Mouse (Mus musculus) CD8-positive naive resting alpha-beta T cell, adult 2 months (primary cell): ENCODE measurements around the gene Nr2f1.
A peak's percentile ranks its signal among the peaks of the same experiment; 100 is the strongest.

Source experiments
- DNase-seq, 2 experiments: peaks; one replicate each; pipeline ENCODE4 v3.0.0; 2022; ENCODE audit warnings: low read depth in 2 of 2, low spot score in 2 of 2

Nr2f1 gene

GRCm38 (mm10) chr13:78180261-78180660, 19.3 kb downstream of the Nr2f1 start:
- DNase-seq, result no peak

DNA sequence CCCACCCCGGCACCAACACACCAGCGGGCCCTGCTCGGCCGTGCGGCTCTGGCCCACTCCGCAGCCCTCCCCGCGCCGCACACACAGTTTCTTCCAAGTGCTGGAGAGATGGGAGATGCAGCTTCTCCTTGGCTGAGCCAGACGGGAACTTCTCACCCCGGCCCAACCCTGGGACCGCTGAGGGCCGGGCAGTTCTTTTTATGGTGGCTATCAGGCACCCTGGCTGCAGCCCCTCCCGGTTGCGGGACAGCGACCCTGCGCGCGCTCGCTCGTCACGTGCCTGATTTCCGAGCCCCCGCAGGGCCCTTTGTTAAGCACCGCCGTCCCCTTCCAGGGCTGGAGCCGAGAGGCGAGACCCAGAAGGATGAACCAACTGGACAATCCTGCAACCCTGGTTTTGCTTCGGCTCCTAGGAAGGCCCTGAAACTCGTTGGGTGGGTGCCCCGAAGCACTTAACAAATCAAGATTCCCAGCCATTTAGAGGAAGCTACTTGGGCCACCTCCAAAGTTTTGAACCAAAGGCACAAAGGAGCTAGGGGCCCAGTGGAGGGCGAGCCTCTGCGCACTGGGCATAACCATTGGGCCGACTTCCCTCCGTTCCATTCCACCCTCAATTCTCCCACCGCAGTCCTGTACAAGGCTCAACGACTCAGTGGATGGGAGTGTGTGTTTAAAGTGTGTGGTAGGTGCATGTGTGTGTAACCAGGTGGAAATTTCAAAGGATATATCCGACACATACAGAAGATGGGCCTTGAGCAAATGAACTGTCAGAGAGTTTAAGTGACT, 20.1 kb downstream of the Nr2f1 start:
- no peak for DNase-seq

GRCm38 (mm10) chr13:78178771-78179170, 20.8 kb downstream of the Nr2f1 start:
- no peak for DNase-seq

GRCm38 (mm10) chr13:78178021-78178420, 21.5 kb downstream of the Nr2f1 start:
- DNase-seq, result no peak

DNA sequence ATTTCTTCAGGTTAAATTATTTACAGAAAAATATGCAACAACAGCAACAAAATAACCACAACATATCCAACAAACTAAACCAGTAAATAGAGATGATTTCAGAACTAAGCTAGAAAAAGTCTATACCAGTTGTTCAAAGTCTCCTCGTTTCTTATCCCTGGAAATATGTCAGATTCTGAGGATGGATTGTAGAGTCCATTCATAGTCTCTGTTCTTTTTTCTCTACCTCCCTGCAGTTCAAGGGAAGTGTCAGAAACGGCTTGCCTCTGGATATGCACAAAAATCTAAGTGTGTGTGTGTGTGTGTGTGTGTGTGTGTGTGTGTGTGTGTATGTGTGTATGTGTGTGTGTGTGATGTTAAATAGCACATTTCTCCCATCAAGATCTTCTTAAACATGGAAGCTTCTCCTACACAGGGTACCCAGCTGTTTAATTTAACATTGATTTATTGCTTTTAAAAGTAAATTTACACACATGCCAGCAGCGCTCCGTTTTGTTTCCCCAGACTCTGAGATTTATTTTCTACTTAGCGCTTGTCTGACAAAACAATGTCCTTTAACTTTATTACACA, 22.1 kb downstream of the Nr2f1 start:
- DNase-seq, result no peak

DNA sequence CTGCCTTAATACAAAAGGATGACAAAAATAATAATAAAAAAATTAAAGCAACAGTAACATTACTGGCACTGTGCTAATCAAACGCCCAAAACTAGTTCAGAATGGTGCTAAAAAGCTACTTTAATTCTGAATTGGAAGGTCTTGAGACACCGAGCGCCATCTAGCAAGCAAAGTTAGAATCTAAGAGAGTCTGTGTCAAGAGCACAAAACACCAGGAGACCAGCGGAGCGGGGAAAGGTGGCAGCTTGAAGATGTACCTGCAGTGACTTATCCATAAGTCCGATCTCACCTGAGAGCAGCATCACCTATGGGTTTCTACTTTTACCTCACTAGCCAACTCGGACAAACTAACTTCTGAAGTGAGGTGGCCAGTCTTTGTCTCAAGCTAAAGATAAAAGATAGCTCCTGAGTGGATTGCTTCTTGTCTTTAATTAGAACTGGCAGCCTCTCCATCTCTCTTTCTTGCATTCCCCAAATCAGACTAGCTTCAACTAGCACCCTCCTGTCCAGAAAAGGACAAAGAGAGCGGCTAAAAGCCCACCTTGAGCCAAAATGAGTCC, 23.7 kb downstream of the Nr2f1 start:
- DNase-seq, result no peak

- no peak for DNase-seq
These were observed 24.7 kb downstream of the Nr2f1 start for GRCm38 (mm10) chr13:78174891-78175290.

- no peak for DNase-seq
These were observed 25.4 kb downstream of the Nr2f1 start for GRCm38 (mm10) chr13:78174191-78174590.

DNA sequence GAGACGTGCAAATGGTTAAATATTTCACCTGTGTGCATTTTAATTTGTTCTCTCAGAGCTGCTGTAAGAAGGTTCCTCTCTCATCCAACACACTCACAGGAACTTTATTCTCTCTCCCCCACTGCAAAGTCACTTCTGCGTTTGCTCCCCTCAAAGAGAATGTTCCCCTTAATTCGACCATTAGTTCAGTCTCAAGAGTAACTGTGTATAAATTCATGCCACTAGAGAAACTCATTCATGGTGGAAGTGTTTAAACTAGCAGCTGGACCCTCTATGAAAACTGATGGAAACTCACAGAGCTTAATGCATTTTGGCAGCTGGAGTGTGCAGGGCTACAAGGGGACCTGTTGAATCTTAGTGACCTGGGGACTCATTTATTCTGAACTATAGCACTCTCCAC, 26.7 kb downstream of the Nr2f1 start:
- no peak for DNase-seq

DNA sequence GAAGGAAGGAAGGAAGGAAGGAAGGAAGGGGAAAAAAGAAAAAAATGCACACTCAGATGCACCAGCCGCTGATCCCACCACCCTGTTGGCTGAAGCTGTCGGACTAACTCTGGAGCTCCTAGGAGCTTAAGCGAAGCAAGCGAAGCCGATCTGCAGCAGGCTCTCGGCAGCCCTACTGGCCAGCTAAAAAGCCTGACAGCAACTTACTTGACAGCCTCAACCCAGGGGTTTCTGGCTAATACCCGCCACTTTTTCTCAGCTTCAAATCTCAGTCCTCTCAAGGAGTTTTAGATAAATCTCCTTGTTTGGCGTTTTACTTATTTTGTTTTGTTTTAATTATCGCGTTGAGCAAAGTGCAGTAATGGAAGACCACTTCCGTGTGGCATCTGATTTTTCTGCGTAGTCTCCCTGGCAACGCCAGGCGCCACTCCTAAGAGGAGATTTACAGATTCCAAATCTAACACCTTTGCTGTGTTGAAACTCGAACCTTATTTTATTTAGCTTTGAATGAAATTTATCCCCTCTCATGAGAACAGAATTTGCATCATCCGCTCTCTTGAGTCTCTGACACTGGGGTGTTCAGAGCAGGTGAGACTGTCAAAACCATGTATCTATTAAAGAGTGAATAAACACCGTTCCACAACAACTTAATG, 27.4 kb downstream of the Nr2f1 start:
- no peak for DNase-seq

DNA sequence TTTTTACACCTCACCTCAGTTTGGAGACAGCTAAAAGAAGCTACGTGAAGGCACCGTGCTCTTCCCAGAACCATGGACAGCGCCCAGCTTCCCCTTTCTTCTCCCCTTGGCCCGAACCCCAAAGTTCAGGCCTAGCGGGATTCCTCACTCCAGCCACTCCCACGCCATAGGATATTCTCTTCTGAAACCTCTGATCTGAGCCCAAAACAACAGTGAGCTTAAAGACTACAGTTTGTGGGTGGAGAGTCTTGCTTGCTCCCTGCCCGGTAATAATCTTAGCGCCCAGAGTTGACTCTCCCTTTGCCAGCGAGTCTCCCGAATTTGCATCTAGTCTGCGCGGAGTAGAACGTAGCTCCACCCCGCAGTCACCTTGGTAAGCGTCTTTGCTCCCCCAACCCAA, 28.2 kb downstream of the Nr2f1 start:
- no peak for DNase-seq

GRCm38 (mm10) chr13:78168166-78168565, 31.4 kb downstream of the Nr2f1 start:
- DNase-seq, result no peak

DNA sequence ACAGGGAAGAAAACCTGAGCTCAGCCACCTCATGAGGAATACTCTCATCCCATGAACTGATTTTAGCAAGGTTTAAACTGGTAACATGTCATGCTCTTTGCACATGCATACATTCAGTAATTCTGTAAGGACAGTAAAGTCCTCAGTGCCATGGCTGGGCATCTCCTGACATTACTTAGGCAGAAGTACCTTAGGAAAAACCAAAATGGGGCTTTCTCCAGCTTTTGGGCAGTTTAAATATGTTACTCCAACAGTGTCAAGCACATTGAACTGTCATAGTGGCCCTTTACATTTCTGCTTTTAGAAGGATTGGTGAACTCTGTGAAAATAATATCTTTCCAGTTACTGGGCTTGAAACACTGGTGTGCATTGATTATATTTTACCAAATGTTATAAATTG, 34.6 kb downstream of the Nr2f1 start:
- DNase-seq, result no peak

- DNase-seq, result peak; percentile 1 to 10
These were observed 36.2 kb downstream of the Nr2f1 start for GRCm38 (mm10) chr13:78163087-78163958.

GRCm38 (mm10) chr13:78162149-78162548, 37.4 kb downstream of the Nr2f1 start:
- DNase-seq, result no peak

- DNase-seq, result no peak
These were observed 42.1 kb downstream of the Nr2f1 start for GRCm38 (mm10) chr13:78157465-78157864.
